Mouse (Mus musculus): ENCODE results near the gene Itgb4. TPM values are rescaled to one million over a fixed set of nuclear protein-coding genes. Genes with fewer than 3 reads are reported as not detected.

The Itgb4 gene
- polyA plus RNA-seq, 1 experiment from 2014 or later, result 10.7 TPM

GRCm38 (mm10) chr11:116024356-116024808, 49.9 kb downstream of the Itgb4 start:
- no peaks in the 10 kb centered on the region for H3K27me3 ChIP-seq (replicated peaks; ENCODE audit: control insufficient read depth, insufficient read depth, low read length)
- H3K27ac ChIP-seq (replicated peaks; ENCODE audit: low read depth, low read length), result peak overlapping the region; percentile 99
- H3K9me3 ChIP-seq (ENCODE audit: control insufficient read depth, low read length), result no peaks in the 10 kb centered on the region
- WGBS, result 0% methylated on average over 22 of the region's 37 CpGs
- H3K4me3 ChIP-seq (ENCODE audit: low read depth, low read length), result peak overlapping the region; percentile 92
- DNase-seq (ENCODE audit: low spot score) (peak; percentile 100), ATAC-seq (ENCODE audit: low read depth) (peak; percentile 92)
- peak overlapping the region; percentile 50 for H3K4me2 ChIP-seq (ENCODE audit: low read depth, low read length)
- peak overlapping the region; percentile 99 for H3K9ac ChIP-seq (ENCODE audit: low read depth, low read length)
- H3K36me3 ChIP-seq (ENCODE audit: control insufficient read depth, insufficient read depth, low read length), result peaks cover 28% of the 10 kb centered on the region
- peaks cover 1% of the 10 kb centered on the region for H3K4me1 ChIP-seq (ENCODE audit: control insufficient read depth, insufficient read depth, low read length)

- Histone ChIP-seq H3K27ac (replicated peaks; ENCODE audit: low read depth, low read length) (peak overlapping the region; percentile 71), H3K4me2 (ENCODE audit: low read depth, low read length) (no peak overlapping the region), H3K9me3 (ENCODE audit: control insufficient read depth, low read length) (no peaks in the 10 kb centered on the region), H3K9ac (ENCODE audit: low read depth, low read length) (no peak overlapping the region), H3K4me3 (ENCODE audit: low read depth, low read length) (no peak overlapping the region), H3K36me3 (ENCODE audit: control insufficient read depth, insufficient read depth, low read length) (peaks cover 28% of the 10 kb centered on the region), H3K27me3 (replicated peaks; ENCODE audit: control insufficient read depth, insufficient read depth, low read length) (no peaks in the 10 kb centered on the region), H3K4me1 (ENCODE audit: control insufficient read depth, insufficient read depth, low read length) (peaks cover 4% of the 10 kb centered on the region)
- DNase-seq (ENCODE audit: low spot score) (no peak), ATAC-seq (ENCODE audit: low read depth) (no peak)
- WGBS, result 87% methylated on average over 3 of the region's 3 CpGs
These were observed 50.7 kb downstream of the Itgb4 start for GRCm38 (mm10) chr11:116025056-116025845.

GRCm38 (mm10) chr11:116027756-116028155, 53.2 kb downstream of the Itgb4 start, which contains the start of gene H3f3b:
TSS of gene H3f3b (minus strand) at chr11:116027962.
- no peak within 1 kb of the TSS for H3K9ac ChIP-seq (ENCODE audit: low read depth, low read length)
- H3K4me2 ChIP-seq (ENCODE audit: low read depth, low read length), result no peak within 1 kb of the TSS
- no peak within 1 kb of the TSS for H3K4me3 ChIP-seq (ENCODE audit: low read depth, low read length)
- no peaks in the 10 kb centered on the region for H3K9me3 ChIP-seq (ENCODE audit: control insufficient read depth, low read length)
- peaks cover 6% of the 10 kb centered on the region; the same call in 1 of the 2 replicates for H3K36me3 ChIP-seq (ENCODE audit: control insufficient read depth, insufficient read depth, low read length)
- WGBS, result 69% methylated on average over 4 of the region's 4 CpGs
- no peak within 1 kb of the TSS for H3K27ac ChIP-seq (replicated peaks; ENCODE audit: low read depth, low read length)
- DNase-seq (ENCODE audit: low spot score) (no peak), ATAC-seq (ENCODE audit: low read depth) (no peak)
- no peaks in the 10 kb centered on the region for H3K27me3 ChIP-seq (replicated peaks; ENCODE audit: control insufficient read depth, insufficient read depth, low read length)
- peaks cover 13% of the 10 kb centered on the region for H3K4me1 ChIP-seq (ENCODE audit: control insufficient read depth, insufficient read depth, low read length)

- Histone ChIP-seq H3K4me3 (ENCODE audit: low read depth, low read length) (no peak overlapping the region), H3K27me3 (replicated peaks; ENCODE audit: control insufficient read depth, insufficient read depth, low read length) (no peaks in the 10 kb centered on the region), H3K36me3 (ENCODE audit: control insufficient read depth, insufficient read depth, low read length) (peaks cover 4% of the 10 kb centered on the region; the same call in 1 of the 2 replicates), H3K4me2 (ENCODE audit: low read depth, low read length) (no peak overlapping the region), H3K9ac (ENCODE audit: low read depth, low read length) (no peak overlapping the region), H3K9me3 (ENCODE audit: control insufficient read depth, low read length) (no peaks in the 10 kb centered on the region), H3K27ac (replicated peaks; ENCODE audit: low read depth, low read length) (no peak overlapping the region), H3K4me1 (ENCODE audit: control insufficient read depth, insufficient read depth, low read length) (peaks cover 13% of the 10 kb centered on the region)
- 76% methylated on average over 9 of the region's 9 CpGs for WGBS
- ATAC-seq (ENCODE audit: low read depth) (no peak), DNase-seq (ENCODE audit: low spot score) (no peak)
These were observed 53.8 kb downstream of the Itgb4 start for GRCm38 (mm10) chr11:116028177-116028865.

- Histone ChIP-seq H3K4me3 (ENCODE audit: low read depth, low read length) (peak overlapping the region; percentile 77), H3K36me3 (ENCODE audit: control insufficient read depth, insufficient read depth, low read length) (no peaks in the 10 kb centered on the region), H3K27ac (replicated peaks; ENCODE audit: low read depth, low read length) (peak overlapping the region; percentile 100), H3K4me1 (ENCODE audit: control insufficient read depth, insufficient read depth, low read length) (peaks cover 13% of the 10 kb centered on the region), H3K27me3 (replicated peaks; ENCODE audit: control insufficient read depth, insufficient read depth, low read length) (no peaks in the 10 kb centered on the region), H3K4me2 (ENCODE audit: low read depth, low read length) (peak overlapping the region; percentile 97), H3K9me3 (ENCODE audit: control insufficient read depth, low read length) (no peaks in the 10 kb centered on the region), H3K9ac (ENCODE audit: low read depth, low read length) (peak overlapping the region; percentile 57)
- DNase-seq (ENCODE audit: low spot score), result no peak
- WGBS, result 80% methylated on average over 6 of the region's 6 CpGs
- ATAC-seq (ENCODE audit: low read depth), result no peak
These were observed 54.8 kb downstream of the Itgb4 start for GRCm38 (mm10) chr11:116029086-116029865.

GRCm38 (mm10) chr11:116030088-116030897, 55.8 kb downstream of the Itgb4 start, which contains the start of gene Unk:
TSS of gene Unk (plus strand) at chr11:116030322.
- Histone ChIP-seq H3K4me1 (ENCODE audit: control insufficient read depth, insufficient read depth, low read length) (peaks cover 13% of the 10 kb centered on the region), H3K36me3 (ENCODE audit: control insufficient read depth, insufficient read depth, low read length) (0 out of 2 replicates have a peak, but pooled peaks cover 8% of the 10 kb centered on the region), H3K9ac (ENCODE audit: low read depth, low read length) (peak within 1 kb of the TSS; percentile 99), H3K27ac (replicated peaks; ENCODE audit: low read depth, low read length) (peak within 1 kb of the TSS; percentile 100), H3K9me3 (ENCODE audit: control insufficient read depth, low read length) (no peaks in the 10 kb centered on the region), H3K27me3 (replicated peaks; ENCODE audit: control insufficient read depth, insufficient read depth, low read length) (no peaks in the 10 kb centered on the region), H3K4me3 (ENCODE audit: low read depth, low read length) (peak within 1 kb of the TSS; percentile 77), H3K4me2 (ENCODE audit: low read depth, low read length) (peak within 1 kb of the TSS; percentile 97)
- under 1% methylated on average over 42 of the region's 67 CpGs for WGBS
- peak; percentile 95 for ATAC-seq (ENCODE audit: low read depth)
- DNase-seq (ENCODE audit: low spot score), result peak; percentile 100

GRCm38 (mm10) chr11:116030898-116031845, 56.7 kb downstream of the Itgb4 start:
- Histone ChIP-seq H3K27me3 (replicated peaks; ENCODE audit: control insufficient read depth, insufficient read depth, low read length) (no peaks in the 10 kb centered on the region), H3K4me1 (ENCODE audit: control insufficient read depth, insufficient read depth, low read length) (peaks cover 13% of the 10 kb centered on the region), H3K4me3 (ENCODE audit: low read depth, low read length) (peak overlapping the region; percentile 77), H3K36me3 (ENCODE audit: control insufficient read depth, insufficient read depth, low read length) (peaks cover 8% of the 10 kb centered on the region; the same call in 1 of the 2 replicates), H3K9ac (ENCODE audit: low read depth, low read length) (peak overlapping the region; percentile 99), H3K9me3 (ENCODE audit: control insufficient read depth, low read length) (no peaks in the 10 kb centered on the region), H3K4me2 (ENCODE audit: low read depth, low read length) (peak overlapping the region; percentile 97), H3K27ac (replicated peaks; ENCODE audit: low read depth, low read length) (peak overlapping the region; percentile 100)
- DNase-seq (ENCODE audit: low spot score) (no peak), ATAC-seq (ENCODE audit: low read depth) (no peak)
- WGBS, result 25% methylated on average over 14 of the region's 14 CpGs

Measured in embryonic facial prominence, embryonic 14.5 days (tissue).